Mouse (Mus musculus) ES-E14 (cell line): ENCODE measurements around the gene Inpp4b. TPM values are rescaled to one million over a fixed set of nuclear protein-coding genes. Genes with fewer than 3 reads are reported as not detected.

Experiments used
- DNase-seq: peaks from one replicate; pipeline ENCODE4 v3.0.0-alpha.2; 2013; ENCODE audit warnings: low read depth, low spot score
- H3K27ac ChIP-seq: 2 replicates; pipeline ENCODE4 v1.5.1; 2012; ENCODE audit warnings: low read depth, mild to moderate bottlenecking, low read length, moderate library complexity, mixed read lengths; ENCODE audit not compliant: poor library complexity, insufficient read depth, severe bottlenecking
- H3K36me3 ChIP-seq: 2 replicates; pipeline ENCODE4 v1.6.1; 2012; ENCODE audit warnings: mild to moderate bottlenecking, low read length, moderate library complexity, mixed read lengths; ENCODE audit not compliant: control insufficient read depth, poor library complexity, insufficient read depth, severe bottlenecking
- H3K4me1 ChIP-seq, 2 experiments: fragments of 150-350 bp in 1 of 2; sonication (generic) in 1 of 2; 2 replicates each; pipeline ENCODE4 v1.6.1; 2012; ENCODE audit warnings: low read length in 2 of 2, mild to moderate bottlenecking in 1 of 2, mixed read lengths in 1 of 2; ENCODE audit not compliant: control insufficient read depth in 2 of 2, insufficient read depth in 2 of 2, poor library complexity in 1 of 2
- H3K4me3 ChIP-seq, 2 experiments: fragments of 150-350 bp in 1 of 2; sonication (generic) in 1 of 2; 2 replicates each; pipeline ENCODE4 v1.5.1; 2012; ENCODE audit warnings: low read length in 2 of 2, low read depth in 1 of 2, mild to moderate bottlenecking in 1 of 2, mixed read lengths in 1 of 2; ENCODE audit not compliant: insufficient read depth in 1 of 2, poor library complexity in 1 of 2, severe bottlenecking in 1 of 2
- H3K9ac ChIP-seq: 2 replicates; pipeline ENCODE4 v1.6.1; 2012; ENCODE audit warnings: low read depth, mild to moderate bottlenecking, low read length, mixed read lengths; ENCODE audit not compliant: poor library complexity, insufficient read depth, severe bottlenecking
- H3K9me3 ChIP-seq: fragments of 150-350 bp; sonication (generic); 2 replicates; pipeline ENCODE4 v1.6.1; 2012; ENCODE audit warnings: low read depth, mild to moderate bottlenecking, low read length; ENCODE audit not compliant: control insufficient read depth, insufficient read depth
- CHD2 ChIP-seq: IDR thresholded peaks from 2 replicates; pipeline ENCODE4 v1.6.1; 2014; ENCODE audit warnings: mild to moderate bottlenecking, low read depth, low read length, inconsistent platforms
- HCFC1 ChIP-seq: IDR thresholded peaks from 2 replicates; pipeline ENCODE4 v1.6.1; 2012; ENCODE audit warnings: low read length, inconsistent platforms, borderline replicate concordance; ENCODE audit not compliant: insufficient read depth
- MAFK ChIP-seq: IDR thresholded peaks from 2 replicates; pipeline ENCODE4 v1.6.1; 2014; ENCODE audit warnings: mild to moderate bottlenecking, low read depth, low read length, inconsistent platforms; ENCODE audit not compliant: insufficient read depth
- ZC3H11A ChIP-seq: IDR thresholded peaks from 2 replicates; pipeline ENCODE4 v1.6.1; 2012; ENCODE audit warnings: low read depth, mild to moderate bottlenecking, inconsistent platforms, low read length, borderline replicate concordance
- ZNF384 ChIP-seq: IDR thresholded peaks from 2 replicates; pipeline ENCODE4 v1.6.1; 2012; ENCODE audit warnings: low read depth, low read length, inconsistent platforms
- in situ Hi-C, 2 experiments: fragments of 600-800 bp; cut with MboI; formaldehyde crosslinking; loops; one replicate each; pipeline ENCODE4 v1.15.1; 2025; ENCODE audit warnings: low sequenced_read_pairs in 2 of 2, inconsistent platforms in 1 of 2; ENCODE audit not compliant: unreplicated experiment in 2 of 2
- total RNA-seq: library from RNA; depleted of rRNA; stranded (reverse); fragments of 300-350 nt; gene quantifications from 2 replicates; pipeline ENCODE4 v1.2.3, GENCODE M21; 2012

Gene Inpp4b
- total RNA-seq, 1 experiment: 0.98 TPM

GRCm38 (mm10) chr8:81856120-81856519, 513.8 kb downstream of the Inpp4b start:
- no peaks in the 10 kb centered on the region for H3K4me1 ChIP-seq
- no peaks in the 10 kb centered on the region for H3K36me3 ChIP-seq
- H3K9me3 ChIP-seq: no peaks in the 10 kb centered on the region
- no peak for DNase-seq
- no peak overlapping the region for H3K9ac ChIP-seq
- no peak overlapping the region for H3K4me3 ChIP-seq
- in situ Hi-C loops: no loop called here
- TF ChIP-seq ZNF384 (no peak), MAFK (no peak), ZC3H11A (no peak), CHD2 (no peak), HCFC1 (no peak)
- H3K27ac ChIP-seq: no peak overlapping the region

- TF ChIP-seq MAFK (no peak), ZNF384 (no peak), ZC3H11A (no peak), CHD2 (no peak), HCFC1 (no peak)
- Histone ChIP-seq H3K36me3 (no peaks in the 10 kb centered on the region), H3K27ac (no peak overlapping the region), H3K9ac (no peak overlapping the region), H3K9me3 (no peaks in the 10 kb centered on the region), H3K4me3 (no peak overlapping the region), H3K4me1 (no peaks in the 10 kb centered on the region)
- no peak for DNase-seq
- in situ Hi-C loops: no loop called here
Measured at GRCm38 (mm10) chr8:81856608-81857007, 514.3 kb downstream of the Inpp4b start.

DNA sequence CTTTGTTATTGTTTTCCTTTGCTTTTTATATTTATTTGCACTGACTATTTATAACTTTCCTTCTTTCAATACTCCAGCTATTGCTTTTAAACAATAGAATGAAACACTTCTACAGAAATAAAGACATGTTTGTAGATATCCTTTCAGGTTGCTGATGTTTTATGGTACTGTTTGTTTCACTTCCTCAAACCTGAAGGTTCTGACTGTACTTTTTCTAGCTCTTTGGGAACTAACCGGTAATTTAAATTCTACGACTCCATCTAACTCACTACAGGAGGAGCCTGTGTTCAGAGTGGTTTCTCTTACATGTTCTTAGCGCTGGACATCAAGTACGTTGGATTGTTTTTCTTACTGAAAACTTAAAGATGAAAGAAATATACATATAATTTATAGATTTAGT, 516.0 kb downstream of the Inpp4b start:
- no peaks in the 10 kb centered on the region for H3K9me3 ChIP-seq
- TF ChIP-seq ZNF384 (no peak), MAFK (no peak), ZC3H11A (no peak), HCFC1 (no peak), CHD2 (no peak)
- H3K27ac ChIP-seq: no peak overlapping the region
- H3K9ac ChIP-seq: no peak overlapping the region
- no peaks in the 10 kb centered on the region for H3K36me3 ChIP-seq
- no peak overlapping the region for H3K4me3 ChIP-seq
- no peak for DNase-seq
- in situ Hi-C loops: no loop called here
- H3K4me1 ChIP-seq: no peaks in the 10 kb centered on the region

GRCm38 (mm10) chr8:81859805-81860204, 517.4 kb downstream of the Inpp4b start:
- DNase-seq: no peak
- Histone ChIP-seq H3K4me1 (no peaks in the 10 kb centered on the region), H3K4me3 (no peak overlapping the region), H3K9me3 (no peaks in the 10 kb centered on the region), H3K27ac (no peak overlapping the region), H3K9ac (no peak overlapping the region), H3K36me3 (no peaks in the 10 kb centered on the region)
- in situ Hi-C loops: no loop called here
- TF ChIP-seq ZNF384 (no peak), MAFK (no peak), ZC3H11A (no peak), CHD2 (no peak), HCFC1 (no peak)

- Histone ChIP-seq H3K9ac (no peak overlapping the region), H3K9me3 (no peaks in the 10 kb centered on the region), H3K4me3 (no peak overlapping the region), H3K4me1 (no peaks in the 10 kb centered on the region), H3K27ac (no peak overlapping the region), H3K36me3 (no peaks in the 10 kb centered on the region)
- DNase-seq: no peak
- TF ChIP-seq CHD2 (no peak), MAFK (no peak), ZNF384 (no peak), HCFC1 (no peak), ZC3H11A (no peak)
- in situ Hi-C loops: no loop called here
Measured at GRCm38 (mm10) chr8:81861311-81861710, 519.0 kb downstream of the Inpp4b start.
